Mouse (Mus musculus): Measurements from ENCODE around the gene Cactin.

DNA sequence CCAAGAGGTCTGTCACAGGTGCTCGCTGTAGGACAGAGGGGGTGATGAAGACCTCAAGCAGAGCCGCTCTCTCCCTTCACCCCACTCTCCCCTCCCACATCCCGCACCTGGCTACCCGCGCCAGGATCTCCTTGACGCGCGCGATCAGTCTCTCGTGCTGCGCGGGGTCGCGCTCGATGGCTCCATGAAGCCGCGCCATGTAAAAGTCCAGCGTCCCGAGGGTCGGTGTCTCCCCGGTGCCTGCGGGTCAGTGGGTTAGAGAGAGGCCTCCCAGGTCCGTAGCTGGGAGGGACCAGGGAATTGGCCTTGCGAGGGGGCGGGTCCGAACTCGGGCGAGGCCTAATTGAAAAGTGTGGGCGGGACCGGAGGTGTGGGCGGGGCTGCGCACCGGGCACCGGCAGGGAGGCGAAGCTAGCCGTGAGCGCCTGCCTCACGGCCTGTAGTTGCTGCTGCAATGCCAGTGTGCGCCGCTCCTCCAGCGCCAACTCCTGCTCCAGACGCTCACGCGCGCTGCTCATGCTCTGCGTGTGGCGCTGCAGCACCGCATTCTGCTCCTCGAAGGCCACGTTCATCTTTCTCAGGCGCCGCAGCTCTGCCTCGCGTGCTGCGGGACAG is 25.7 kb downstream of the Cactin start:
- TF ChIP-seq CTCF (IDR thresholded peaks at IDR 0.05; ENCODE audit: borderline replicate concordance, extremely low read depth, insufficient read depth, insufficient read length) = peak; percentile 43; the same call in 1 of the 2 replicates
- no peak for TF ChIP-seq POLR2A (IDR thresholded peaks at IDR 0.05; ENCODE audit: borderline replicate concordance, extremely low read depth, insufficient read depth, insufficient read length, poor library complexity, severe bottlenecking)
